Comparison of ENCODE assay signal across 13 mouse cellular contexts in the genomic region with DNA sequence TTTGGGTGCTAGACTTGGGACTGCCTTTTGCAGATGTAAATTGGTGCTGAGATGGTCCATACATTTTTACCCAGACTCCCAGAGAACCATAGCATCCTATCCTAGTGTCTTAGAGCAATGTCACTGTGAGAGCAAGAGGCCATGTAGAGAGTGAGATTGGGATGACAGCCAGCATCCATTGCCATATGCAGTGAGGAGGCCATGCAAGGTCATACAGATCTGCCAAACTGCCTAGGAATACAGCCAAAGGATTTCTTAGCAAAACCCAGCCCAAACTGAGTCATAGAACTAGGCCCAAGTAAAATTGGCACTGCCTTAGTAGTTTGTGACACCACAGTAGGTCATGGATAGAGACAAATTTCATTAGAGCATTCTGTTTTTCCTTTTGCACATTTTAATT.
DNase-seq lines count a peak whose midpoint lies in the region; ATAC-seq and TF ChIP-seq lines count a peak whose summit lies in the region.
"Had no signal": no experiment of that assay in that cellular context is flagged by ENCODE, and none has a peak within 500 bp of the region (broad histone marks: within the 10 kb centered on the region; RNA-seq: fewer than 3 reads in every experiment).

No protein-coding gene starts in this region.

- TF ChIP-seq CTCF in gastrocnemius, adult 2 months (IDR thresholded peaks at IDR 0.05), result no peak

- H3K36me3 ChIP-seq in heart, embryonic 12.5 days, result no peaks in the 10 kb centered on the region
- H3K36me3 ChIP-seq in lung, embryonic 15.5 days, result no peaks in the 10 kb centered on the region
- no peaks in the 10 kb centered on the region for H3K36me3 ChIP-seq in forebrain, embryonic 11.5 days (ENCODE audit: control insufficient read depth, insufficient read depth, low read length)
- H3K36me3 ChIP-seq: embryonic facial prominence, embryonic 10.5 days; hindbrain, embryonic 13.5 days; liver, embryonic 15.5 days had no signal

- no peak overlapping the region for H3K27ac ChIP-seq in heart, embryonic 12.5 days (ENCODE audit: poor library complexity, severe bottlenecking)
- peak overlapping the region; percentile 66; the same call in 1 of the 2 replicates for H3K27ac ChIP-seq in gastrocnemius, adult 2 months
- no peak overlapping the region for H3K27ac ChIP-seq in lung, embryonic 15.5 days
- no peak overlapping the region for H3K27ac ChIP-seq in forebrain, embryonic 11.5 days (ENCODE audit: low read depth, low read length)
- H3K27ac ChIP-seq: embryonic facial prominence, embryonic 10.5 days; hindbrain, embryonic 13.5 days; liver, embryonic 15.5 days had no signal

- peak; percentile 96 for DNase-seq in heart, adult 11 months
- DNase-seq in NIH3T3 (ENCODE audit: low read depth), result peak; percentile 72
- DNase-seq in gastrocnemius, adult 2 months, result peak; percentile 60
- no peak for DNase-seq in forebrain, embryonic 11.5 days (ENCODE audit: low spot score)
- no peak for DNase-seq in right cerebral cortex, adult 18-20 months
- DNase-seq: kidney, postnatal 10 days; thymus, postnatal 14 days had no signal

- no peak for ATAC-seq in heart, embryonic 12.5 days (ENCODE audit: insufficient number of reproducible peaks, low FRiP score)
- peak; percentile 65; the same call in 1 of the 2 replicates for ATAC-seq in lung, embryonic 15.5 days (ENCODE audit: borderline replicate concordance, extremely low read depth, low FRiP score, low TSS enrichment)
- ATAC-seq in inflammation-experienced regulatory T-cells, adult 6 months, result no peak
- no peak for ATAC-seq in forebrain, embryonic 11.5 days (replicated peaks; ENCODE audit: low FRiP score)

- no peaks in the 10 kb centered on the region for H3K9me3 ChIP-seq in heart, embryonic 12.5 days (replicated peaks)
- no peaks in the 10 kb centered on the region for H3K9me3 ChIP-seq in lung, embryonic 15.5 days
- no peaks in the 10 kb centered on the region for H3K9me3 ChIP-seq in forebrain, embryonic 11.5 days (ENCODE audit: control insufficient read depth, low read length)
- H3K9me3 ChIP-seq: embryonic facial prominence, embryonic 10.5 days; hindbrain, embryonic 13.5 days; liver, embryonic 15.5 days had no signal

- H3K4me1 ChIP-seq in heart, embryonic 12.5 days (replicated peaks), result no peaks in the 10 kb centered on the region
- H3K4me1 ChIP-seq in lung, embryonic 15.5 days, result no peaks in the 10 kb centered on the region
- no peaks in the 10 kb centered on the region for H3K4me1 ChIP-seq in forebrain, embryonic 11.5 days (replicated peaks; ENCODE audit: control insufficient read depth, insufficient read depth, low read length)
- H3K4me1 ChIP-seq: embryonic facial prominence, embryonic 10.5 days; hindbrain, embryonic 13.5 days; liver, embryonic 15.5 days had no signal

- no peak overlapping the region for H3K9ac ChIP-seq in heart, embryonic 12.5 days
- no peak overlapping the region for H3K9ac ChIP-seq in lung, embryonic 15.5 days
- no peak overlapping the region for H3K9ac ChIP-seq in forebrain, embryonic 11.5 days (ENCODE audit: low read length)
- H3K9ac ChIP-seq: hindbrain, embryonic 13.5 days; liver, embryonic 15.5 days had no signal

- intact Hi-C loops in gastrocnemius, adult 2 months (cut with DNase I), result no loop called here

- no peak overlapping the region for H3K4me2 ChIP-seq in heart, embryonic 12.5 days
- H3K4me2 ChIP-seq in lung, embryonic 15.5 days, result no peak overlapping the region
- no peak overlapping the region for H3K4me2 ChIP-seq in forebrain, embryonic 11.5 days (ENCODE audit: low read depth, low read length, severe bottlenecking)
- H3K4me2 ChIP-seq: hindbrain, embryonic 13.5 days; liver, embryonic 15.5 days had no signal

- no peaks in the 10 kb centered on the region for H3K27me3 ChIP-seq in heart, embryonic 12.5 days (replicated peaks)
- H3K27me3 ChIP-seq in lung, embryonic 15.5 days, result no peaks in the 10 kb centered on the region
- H3K27me3 ChIP-seq in forebrain, embryonic 11.5 days (ENCODE audit: control insufficient read depth, insufficient read depth, low read length), result no peaks in the 10 kb centered on the region
- H3K27me3 ChIP-seq: hindbrain, embryonic 13.5 days; liver, embryonic 15.5 days had no signal

- H3K4me3 ChIP-seq in heart, embryonic 12.5 days, result no peak overlapping the region
- H3K4me3 ChIP-seq in gastrocnemius, adult 2 months, result no peak overlapping the region
- H3K4me3 ChIP-seq in lung, embryonic 15.5 days, result no peak overlapping the region
- H3K4me3 ChIP-seq in forebrain, embryonic 11.5 days (ENCODE audit: low read depth, low read length), result no peak overlapping the region
- H3K4me3 ChIP-seq: embryonic facial prominence, embryonic 10.5 days; hindbrain, embryonic 13.5 days; liver, embryonic 15.5 days had no signal

Comparison
In these comparisons a context has a peak if more than half of its experiments do, and no peak if none do; other contexts are left out.
1. DNase-seq: peak in heart, adult 11 months (single experiment), NIH3T3 (single experiment) and gastrocnemius, adult 2 months (single experiment); none in forebrain, embryonic 11.5 days (single experiment) and right cerebral cortex, adult 18-20 months (single experiment).